Mouse (Mus musculus): ENCODE results near the gene Trp63. TPM values are rescaled to one million over a fixed set of nuclear protein-coding genes. Genes with fewer than 3 reads are reported as not detected.

The Trp63 gene
- total RNA-seq, 1 experiment from 2014 or later, result 0.12 TPM

- ATAC-seq (ENCODE audit: extremely low read depth, insufficient number of reproducible peaks, low FRiP score, poor library complexity, severe bottlenecking), result no peak
These were observed 166.3 kb downstream of the Trp63 start for GRCm38 (mm10) chr16:25849593-25850464.

GRCm38 (mm10) chr16:25860731-25861505 is 177.4 kb downstream of the Trp63 start:
- no peak for ATAC-seq (ENCODE audit: extremely low read depth, insufficient number of reproducible peaks, low FRiP score, poor library complexity, severe bottlenecking)

GRCm38 (mm10) chr16:25865096-25865869 is 181.7 kb downstream of the Trp63 start:
- ATAC-seq (ENCODE audit: extremely low read depth, insufficient number of reproducible peaks, low FRiP score, poor library complexity, severe bottlenecking), result no peak

DNA sequence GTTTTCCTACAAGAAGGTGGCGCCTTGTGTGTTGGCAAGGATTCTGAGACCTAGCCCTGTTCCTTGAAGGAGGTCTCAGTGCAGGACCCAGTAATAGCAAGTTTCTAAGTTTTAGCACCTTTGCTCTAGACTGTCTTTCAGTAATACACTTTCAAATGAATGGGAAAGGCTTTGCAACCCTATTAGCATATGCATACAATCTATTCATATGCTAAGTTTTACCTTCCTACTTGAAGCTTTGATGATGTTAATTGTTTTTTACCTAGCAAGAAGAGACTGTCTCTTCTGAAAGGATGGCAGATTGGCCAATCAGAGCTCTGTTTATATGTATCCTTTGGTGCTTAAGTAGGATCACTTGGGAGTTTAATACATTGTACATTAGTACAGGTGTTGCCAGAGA is 187.9 kb downstream of the Trp63 start:
- ATAC-seq (ENCODE audit: extremely low read depth, insufficient number of reproducible peaks, low FRiP score, poor library complexity, severe bottlenecking), result no peak

- ATAC-seq (ENCODE audit: extremely low read depth, insufficient number of reproducible peaks, low FRiP score, poor library complexity, severe bottlenecking), result no peak
These were observed 192.1 kb downstream of the Trp63 start for GRCm38 (mm10) chr16:25875681-25876080.

GRCm38 (mm10) chr16:25877416-25877965 is 193.9 kb downstream of the Trp63 start:
- no peak for ATAC-seq (ENCODE audit: extremely low read depth, insufficient number of reproducible peaks, low FRiP score, poor library complexity, severe bottlenecking)

DNA sequence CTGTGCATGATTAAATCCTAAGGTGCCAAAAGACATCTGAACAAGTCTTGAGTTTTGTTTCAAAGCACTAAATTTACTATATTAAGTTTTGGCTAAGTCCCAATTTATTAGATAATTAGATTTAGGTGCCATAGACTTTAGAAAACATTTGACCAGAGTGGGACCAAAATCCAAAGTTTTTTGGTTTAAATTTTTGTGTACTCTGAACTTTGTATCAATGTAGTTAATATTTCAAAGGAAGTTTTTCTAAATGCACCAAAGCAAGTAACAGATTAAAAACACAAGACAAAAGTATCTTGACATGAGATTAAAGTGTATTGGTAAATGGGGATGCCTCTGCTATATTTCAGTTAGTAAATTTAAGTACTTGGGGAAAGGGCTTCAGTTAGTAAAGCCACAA is 194.6 kb downstream of the Trp63 start:
- no peak for ATAC-seq (ENCODE audit: extremely low read depth, insufficient number of reproducible peaks, low FRiP score, poor library complexity, severe bottlenecking)

- ATAC-seq (ENCODE audit: extremely low read depth, insufficient number of reproducible peaks, low FRiP score, poor library complexity, severe bottlenecking), result no peak
These were observed 215.5 kb downstream of the Trp63 start for GRCm38 (mm10) chr16:25899071-25899470.

DNA sequence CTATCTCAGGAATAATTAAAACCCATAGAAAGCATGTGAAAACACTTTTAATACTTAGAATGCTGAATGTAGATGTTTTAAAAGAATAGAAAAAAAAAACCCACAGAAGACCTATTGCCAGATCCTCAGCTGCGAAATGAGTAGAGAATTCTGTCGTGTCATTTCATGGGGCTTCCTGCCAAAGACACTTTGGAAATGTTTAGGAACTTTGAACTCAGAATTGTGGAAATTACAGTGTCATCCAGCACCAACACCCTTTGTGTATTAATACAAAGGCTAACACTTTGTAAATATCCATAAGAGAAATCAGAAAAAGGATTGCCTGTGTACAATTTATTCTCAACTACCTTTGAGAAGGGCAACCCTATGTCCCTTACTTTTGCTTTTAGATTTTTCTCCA is 216.1 kb downstream of the Trp63 start:
- ATAC-seq (ENCODE audit: extremely low read depth, insufficient number of reproducible peaks, low FRiP score, poor library complexity, severe bottlenecking), result no peak

- ATAC-seq (ENCODE audit: extremely low read depth, insufficient number of reproducible peaks, low FRiP score, poor library complexity, severe bottlenecking), result no peak
These were observed 216.9 kb downstream of the Trp63 start for GRCm38 (mm10) chr16:25900389-25900908.

DNA sequence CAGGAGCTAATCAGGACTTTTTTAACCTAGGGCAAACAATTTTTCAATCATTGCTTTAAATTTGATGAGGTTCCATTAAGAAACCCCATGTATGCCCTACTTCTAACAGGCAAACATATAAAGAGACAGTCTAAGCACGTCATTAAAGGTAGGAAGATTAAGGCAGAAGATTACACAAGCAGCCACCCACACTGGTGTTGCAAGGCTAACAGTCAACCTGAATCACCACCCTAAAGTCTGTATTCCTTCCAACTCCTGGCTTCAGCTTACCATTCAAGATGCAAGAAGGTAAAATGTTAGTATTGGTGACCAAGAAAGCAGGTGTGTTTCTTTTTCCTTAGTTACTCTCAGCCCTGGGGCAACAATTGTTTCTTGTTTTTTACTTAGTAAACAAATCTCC is 228.6 kb downstream of the Trp63 start:
- ATAC-seq (ENCODE audit: extremely low read depth, insufficient number of reproducible peaks, low FRiP score, poor library complexity, severe bottlenecking), result no peak

DNA sequence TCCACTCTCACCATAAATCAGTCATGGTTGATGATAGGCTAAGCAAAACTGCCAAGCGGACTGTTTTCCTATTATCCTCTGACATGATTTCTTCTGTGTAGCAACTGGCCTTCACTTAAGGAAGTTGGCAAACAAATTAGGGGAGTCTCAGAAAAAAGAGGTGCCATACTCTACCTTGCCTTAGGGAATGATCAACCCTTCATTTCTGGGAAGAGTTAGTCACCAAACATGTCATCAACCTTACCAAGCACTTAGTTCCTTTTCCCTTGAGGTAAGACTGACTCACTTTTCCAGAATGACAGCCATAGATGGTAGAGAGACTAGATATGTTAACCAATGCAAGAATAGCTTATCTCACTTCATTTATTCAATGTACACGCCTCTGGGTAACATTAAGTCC is 250.6 kb downstream of the Trp63 start:
- no peak for ATAC-seq (ENCODE audit: extremely low read depth, insufficient number of reproducible peaks, low FRiP score, poor library complexity, severe bottlenecking)

Measured in neutrophil, adult 5-6 weeks (primary cell).